Mouse (Mus musculus): ENCODE data around the gene Stk32b.

GRCm38 (mm10) chr5:37650089-37650601, 66.8 kb downstream of the Stk32b start:
- no peak for TF ChIP-seq CTCF (conservative IDR thresholded peaks at IDR 0.05; ENCODE audit: insufficient read depth, insufficient read length, low read depth, low read length)
- TF ChIP-seq POLR2A (IDR thresholded peaks at IDR 0.05; ENCODE audit: low read depth, low read length) = no peak
